Mouse (Mus musculus) embryo, embryonic 9.5 days (tissue): ENCODE data around the gene Cux2.

Experiments used
- DNase-seq: peaks from one replicate; pipeline ENCODE4 v3.0.0-alpha.2; 2017; ENCODE audit errors: extremely low spot score

The Cux2 gene

DNA sequence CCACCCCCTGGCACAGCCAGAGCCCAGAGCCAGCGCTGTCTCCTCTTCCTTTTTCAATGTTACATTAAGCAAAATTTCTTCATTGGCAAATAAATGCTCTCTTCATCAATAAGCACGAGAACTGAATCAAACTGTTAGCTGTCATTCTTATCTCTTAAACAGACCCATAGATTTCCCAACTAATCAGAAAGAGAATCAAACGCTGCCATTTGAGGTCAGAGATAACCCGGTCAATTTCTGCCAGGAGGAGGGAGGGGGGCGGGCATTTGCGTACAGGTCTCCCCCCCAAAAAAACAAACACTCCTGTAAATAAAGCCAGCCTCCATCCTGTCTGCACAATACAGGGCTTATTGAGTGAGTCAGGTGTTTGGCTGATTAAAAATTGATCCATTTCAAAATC lies 33.2 kb downstream of the Cux2 start:
- DNase-seq, result no peak

DNA sequence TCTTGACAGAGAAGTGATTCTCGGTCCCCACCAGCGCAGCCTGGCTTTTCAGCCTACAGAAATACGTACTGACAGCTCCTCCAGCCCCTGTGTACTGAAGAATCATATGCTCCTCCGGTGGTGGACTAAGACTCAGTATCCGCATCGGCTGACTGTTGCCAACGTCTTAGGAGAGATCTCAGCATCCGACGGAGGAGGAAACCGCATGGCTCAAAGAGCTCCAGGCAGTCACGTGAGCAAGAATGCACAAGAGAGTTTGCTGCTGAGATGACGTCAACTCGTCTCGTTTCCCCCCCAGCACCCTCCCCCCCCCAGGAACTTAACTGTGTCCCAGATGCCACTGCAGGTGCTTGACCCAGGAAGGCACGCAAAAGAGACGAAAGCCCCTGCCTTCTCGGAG lies 34.8 kb downstream of the Cux2 start:
- no peak for DNase-seq

DNA sequence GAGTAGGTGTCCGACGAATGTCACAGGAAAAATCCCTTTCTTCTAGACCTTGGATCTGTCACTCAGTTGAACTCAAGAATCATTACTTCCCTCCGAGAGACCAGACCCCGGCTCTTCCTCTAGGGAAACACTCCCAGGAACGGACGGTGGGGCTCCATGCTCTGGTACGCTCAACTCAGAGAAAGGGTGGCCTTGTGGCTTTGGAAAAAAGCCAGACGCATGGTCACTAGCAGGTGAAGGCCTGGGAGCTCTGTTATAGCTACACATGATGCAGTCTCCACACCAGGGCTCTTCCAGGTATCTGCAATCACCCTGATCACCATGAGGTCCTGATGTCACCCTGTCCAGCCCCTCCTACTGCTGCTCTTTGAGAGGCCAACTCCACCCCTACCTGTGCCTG lies 35.2 kb downstream of the Cux2 start:
- no peak for DNase-seq

DNA sequence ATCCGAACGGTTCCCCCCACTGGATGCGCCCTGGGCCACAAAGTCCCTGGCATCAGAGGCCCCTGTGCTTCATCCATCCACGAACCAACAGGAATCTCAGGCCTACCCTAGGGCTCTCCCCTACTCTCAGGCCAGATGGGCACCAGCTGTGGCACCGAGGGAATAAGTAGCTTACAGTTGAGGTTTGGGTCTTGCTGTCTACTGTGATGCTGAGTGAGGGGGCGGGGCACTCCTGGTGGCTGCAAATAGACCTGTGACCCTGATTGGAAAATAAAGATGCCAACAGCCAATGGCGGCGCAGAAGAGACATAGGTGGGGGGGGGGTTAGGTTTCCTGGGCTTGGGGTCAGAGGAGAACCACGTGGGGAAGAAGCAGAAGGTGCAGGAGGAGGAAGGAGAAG lies 38.6 kb downstream of the Cux2 start:
- DNase-seq, result peak; percentile 43

DNA sequence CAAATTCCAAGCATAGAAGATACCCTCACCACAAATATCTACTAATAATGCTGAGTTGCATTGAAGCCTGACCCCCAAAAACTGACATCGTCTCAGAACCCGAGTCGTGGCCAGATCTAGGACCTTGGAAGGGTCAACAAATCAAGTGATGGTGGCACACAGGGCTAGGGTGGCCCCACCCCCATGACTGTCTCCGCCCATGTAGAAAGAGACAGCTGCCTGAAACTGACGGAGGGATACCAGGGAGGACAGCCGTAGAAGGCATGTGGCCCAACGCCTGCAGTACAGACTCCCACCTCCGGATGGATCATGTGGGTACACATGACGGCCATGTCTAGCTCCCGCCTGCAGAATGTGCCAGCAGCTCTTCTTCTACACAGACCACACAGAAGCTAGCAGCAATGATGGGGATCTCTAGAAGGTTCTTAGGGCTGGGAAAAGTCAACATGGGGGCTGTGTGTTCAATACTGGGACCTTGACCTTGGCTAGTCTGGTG lies 41.9 kb downstream of the Cux2 start:
- DNase-seq, result no peak

DNA sequence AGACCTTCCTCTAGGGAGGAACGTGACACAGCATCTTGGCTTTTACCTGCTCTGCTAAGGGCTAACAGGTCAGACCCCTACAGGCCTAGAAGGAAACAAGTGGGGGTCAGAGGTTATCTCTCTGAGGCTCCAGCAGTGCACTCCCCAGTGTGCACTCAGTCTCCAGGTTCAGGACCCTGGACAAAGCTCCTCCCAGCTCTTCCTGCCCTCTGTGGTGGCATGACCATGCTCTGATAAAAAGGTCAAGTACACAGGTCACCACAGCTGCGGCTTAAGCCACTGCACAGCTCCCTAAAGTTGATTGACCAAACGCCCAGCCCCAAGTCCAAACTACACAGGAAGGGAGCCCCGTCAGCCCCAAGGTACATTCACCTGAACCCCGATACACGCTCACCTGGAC lies 46.4 kb downstream of the Cux2 start:
- DNase-seq, result peak; percentile 39

DNA sequence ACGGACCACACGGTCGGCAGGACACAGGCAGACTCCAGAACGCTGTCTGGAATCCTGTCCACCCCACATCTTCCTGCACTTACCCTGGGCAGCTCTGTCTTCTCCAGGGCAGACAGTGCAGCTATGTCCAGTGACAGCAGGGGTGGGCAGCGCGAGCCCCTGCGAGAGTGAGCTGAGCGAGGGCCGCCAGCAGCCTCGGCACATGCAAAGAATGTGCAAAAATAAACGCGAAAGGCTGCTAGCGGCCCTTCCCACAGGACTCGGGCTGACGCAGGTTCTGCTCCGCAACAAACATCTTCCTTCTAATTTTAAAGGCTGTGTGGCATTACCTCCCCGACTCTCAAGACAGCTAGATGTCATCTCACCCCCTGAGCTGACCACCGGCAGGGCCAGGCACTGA lies 47.8 kb downstream of the Cux2 start:
- DNase-seq, result no peak

DNA sequence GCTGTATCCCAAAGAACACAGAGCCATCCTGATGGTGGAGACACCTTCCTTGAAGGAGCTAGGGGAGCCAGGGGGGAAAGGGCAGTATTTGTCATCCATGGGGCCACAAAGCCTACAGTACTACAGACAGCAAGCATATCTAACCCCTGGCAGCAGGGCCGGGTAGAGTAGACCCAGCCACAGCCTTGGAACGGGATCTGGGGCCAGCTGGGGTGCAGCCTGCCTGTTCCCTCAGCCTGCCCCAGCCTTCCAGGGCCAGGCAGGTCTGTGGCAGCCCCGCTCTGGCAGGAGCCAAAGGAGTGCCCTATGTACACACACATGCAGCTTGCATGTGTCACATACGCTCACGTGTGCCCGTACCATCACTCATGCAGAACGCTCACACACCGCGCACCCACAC lies 48.6 kb downstream of the Cux2 start:
- no peak for DNase-seq

DNA sequence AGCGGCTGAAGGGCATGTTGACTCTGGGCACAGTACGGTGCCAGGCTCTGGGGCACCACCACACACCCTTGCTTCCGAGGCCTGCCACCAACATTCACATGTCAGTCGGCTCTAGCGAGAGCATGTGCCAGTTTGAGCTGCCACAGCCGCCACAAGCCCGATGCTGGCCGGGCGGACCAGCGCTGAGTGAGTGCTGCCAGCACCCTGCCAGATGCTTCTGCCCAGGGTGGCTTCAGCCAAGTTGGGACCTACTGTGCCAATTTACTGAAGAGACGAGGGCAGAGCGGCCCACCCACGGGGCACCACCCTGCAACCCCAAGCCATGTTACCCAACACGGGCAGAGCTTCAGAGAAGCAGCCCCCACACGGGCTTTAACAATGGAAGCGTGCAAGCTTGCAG lies 49.5 kb downstream of the Cux2 start:
- DNase-seq, result no peak

DNA sequence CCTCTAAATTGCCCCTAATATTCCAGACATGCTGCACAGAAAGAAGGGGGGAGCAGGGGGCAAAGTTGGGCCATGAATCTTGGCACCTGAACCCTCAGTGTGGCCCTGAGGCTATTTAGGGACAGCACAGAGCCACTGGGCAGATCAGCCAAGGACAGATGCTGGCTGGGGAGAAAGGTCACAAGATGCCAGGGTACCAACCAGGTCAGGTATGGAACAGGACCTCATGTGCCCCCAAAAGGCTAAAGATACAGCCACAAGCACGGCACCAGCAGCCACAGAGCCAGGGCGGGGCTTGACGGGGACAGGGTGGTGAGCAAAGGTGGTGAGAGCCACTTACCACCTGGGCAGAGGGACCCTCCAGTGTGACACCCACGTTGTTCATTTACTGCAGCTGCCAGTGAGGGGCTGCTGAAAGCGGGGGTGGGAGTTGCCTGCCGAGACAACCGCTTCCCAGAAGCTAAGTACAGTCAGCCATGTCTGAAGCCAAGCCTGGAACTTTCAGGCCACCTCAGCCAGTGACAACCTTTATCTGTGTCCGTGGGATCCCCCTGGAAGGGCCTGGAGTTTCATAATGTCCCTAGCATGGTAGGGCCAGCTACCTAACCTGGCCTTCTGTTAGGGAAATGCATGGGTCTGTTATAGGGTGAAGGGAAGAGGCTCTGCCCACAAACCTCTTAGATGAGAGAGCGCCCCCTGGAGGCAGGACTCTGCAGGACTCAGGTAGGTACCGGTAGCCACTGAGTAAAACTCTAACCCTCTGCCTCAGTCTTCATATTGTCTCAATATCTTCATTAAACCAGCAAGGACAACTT lies 50.7 kb downstream of the Cux2 start:
- peak; percentile 73 for DNase-seq

DNA sequence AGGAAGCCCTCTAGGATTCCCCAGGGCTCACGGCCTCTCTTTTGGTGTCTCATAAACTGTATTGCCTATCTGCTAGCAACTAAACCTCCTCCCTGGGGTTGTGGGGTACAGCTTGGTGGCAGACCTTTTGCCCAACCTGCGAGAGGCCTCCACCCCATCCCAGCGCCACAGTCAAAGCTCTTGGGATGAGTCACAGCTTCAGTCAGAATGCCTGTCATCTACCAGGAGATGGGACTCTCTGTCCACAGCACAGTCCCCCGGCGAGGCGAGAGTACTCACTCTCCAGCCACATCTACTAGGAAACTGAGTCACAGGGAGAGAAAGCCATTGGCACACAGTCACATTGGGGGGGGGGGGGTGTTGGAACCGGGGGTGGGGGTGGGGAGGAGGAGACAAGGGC lies 51.6 kb downstream of the Cux2 start:
- no peak for DNase-seq

DNA sequence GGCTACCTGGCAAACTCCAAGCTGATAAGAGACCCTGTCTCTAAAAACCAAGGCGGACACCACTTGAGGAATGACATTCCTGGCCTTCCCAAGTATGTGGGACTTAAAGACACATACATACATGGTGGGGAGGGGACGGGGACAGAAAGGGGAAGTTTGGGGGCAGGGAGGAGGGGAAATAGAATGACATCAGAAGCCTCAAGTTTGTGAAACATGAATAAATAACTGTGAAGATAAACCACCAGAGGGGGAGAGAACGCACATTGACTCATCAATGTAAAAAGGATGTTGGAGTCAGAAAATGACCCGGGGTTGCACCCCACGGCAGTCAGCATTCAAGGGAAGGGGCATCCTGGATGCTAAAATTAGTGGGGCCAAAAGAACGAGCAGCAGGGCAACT lies 53.2 kb downstream of the Cux2 start:
- DNase-seq, result no peak

DNA sequence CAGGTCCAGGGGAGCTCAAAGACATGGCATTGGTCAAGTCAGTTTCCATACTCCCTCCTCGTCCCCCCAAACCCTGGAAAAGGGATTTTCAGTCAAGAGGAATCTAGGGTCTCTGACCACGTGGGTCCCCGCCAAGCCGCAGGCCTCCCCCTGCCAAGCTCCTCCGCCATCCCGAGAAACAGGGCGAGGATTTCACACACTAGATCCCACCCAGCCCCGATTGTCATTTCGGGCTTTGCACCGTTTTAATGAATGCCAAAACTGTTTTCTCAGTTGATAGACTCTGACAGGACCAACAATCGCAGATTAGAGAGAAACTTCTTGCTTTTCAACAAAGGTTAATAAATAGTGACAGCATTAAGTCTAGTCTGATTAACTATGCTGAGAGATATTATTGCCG lies 55.1 kb downstream of the Cux2 start:
- DNase-seq, result no peak

DNA sequence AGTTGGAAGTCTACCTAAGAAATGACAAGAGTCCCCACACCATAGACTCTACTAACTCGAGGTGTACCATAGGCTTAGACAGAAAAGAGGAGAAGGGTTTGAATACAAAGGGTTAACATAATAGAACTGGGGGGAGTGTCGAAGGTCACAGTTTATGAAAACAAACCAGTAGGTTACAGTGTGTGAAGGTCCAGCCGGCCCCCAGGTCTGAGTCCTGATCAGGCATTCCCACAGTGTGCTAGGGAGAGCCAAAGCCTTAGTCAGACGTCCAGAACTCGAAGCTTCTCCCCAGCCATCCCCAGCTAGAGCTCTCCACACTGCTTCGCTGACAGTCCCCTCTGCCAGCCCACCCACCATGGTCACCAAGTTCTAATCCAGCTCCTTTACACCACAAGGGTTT lies 58.0 kb downstream of the Cux2 start:
- no peak for DNase-seq

DNA sequence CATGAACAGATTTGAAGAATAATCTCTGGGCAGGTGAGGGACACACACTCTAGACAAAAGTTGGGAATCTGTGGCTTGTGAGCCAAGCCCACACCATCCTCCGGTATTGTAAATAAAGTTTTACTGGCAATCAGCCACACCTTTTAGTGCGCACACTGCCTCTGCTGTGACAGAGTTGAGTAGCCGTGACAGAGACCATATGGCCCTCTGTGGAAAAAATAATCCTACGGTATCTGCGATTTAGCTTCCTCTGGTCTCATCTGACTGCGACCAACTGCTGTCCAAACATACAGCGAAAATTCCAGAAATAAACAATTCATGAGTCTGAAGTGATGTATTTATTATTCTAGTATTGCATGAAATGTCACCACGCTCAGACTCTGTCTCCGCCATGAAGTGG lies 64.0 kb downstream of the Cux2 start:
- DNase-seq, result no peak

DNA sequence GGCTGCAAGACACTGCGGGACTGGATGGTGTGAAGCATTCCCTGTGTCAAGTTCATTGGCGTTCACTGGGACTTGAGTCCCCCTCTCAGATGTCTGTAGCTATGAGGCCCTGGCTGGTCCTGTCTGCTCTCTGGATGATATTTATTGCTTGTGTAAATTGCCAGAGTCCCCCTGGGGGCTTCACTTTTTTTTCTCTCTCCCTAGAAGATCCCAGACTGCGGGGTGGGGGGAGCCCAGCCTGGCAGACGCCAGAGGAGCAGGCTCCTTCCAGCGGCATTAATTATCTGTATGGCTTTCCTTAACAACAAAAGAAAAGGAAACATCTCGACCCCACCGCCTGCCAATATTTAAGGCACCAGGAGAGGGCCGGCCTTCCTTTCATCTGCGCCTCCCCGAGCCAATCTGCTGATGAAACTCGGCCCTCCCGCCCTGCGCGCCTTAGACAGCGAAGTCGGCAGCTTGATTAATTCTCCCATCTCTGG lies 68.2 kb downstream of the Cux2 start:
- peak; percentile 52 for DNase-seq

DNA sequence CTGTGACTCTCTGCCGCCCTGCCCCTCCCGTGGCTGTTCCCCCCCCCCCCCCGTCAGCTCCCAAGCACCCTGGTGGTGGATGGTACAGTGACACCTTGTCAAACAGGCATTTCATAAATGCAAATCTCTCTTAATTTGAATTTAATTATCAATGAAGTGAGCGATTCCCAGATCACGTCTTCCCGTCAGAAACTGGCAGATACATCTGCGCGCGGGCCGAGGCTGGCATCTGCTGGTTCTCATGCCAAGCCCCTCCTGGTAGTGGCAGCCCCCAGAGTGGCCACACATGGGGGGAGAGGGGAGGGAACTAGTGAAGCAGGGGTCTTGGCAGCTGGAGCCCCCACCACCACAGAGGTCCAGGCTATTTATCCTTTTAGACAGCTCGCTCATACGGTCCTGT lies 73.6 kb downstream of the Cux2 start:
- DNase-seq, result no peak

DNA sequence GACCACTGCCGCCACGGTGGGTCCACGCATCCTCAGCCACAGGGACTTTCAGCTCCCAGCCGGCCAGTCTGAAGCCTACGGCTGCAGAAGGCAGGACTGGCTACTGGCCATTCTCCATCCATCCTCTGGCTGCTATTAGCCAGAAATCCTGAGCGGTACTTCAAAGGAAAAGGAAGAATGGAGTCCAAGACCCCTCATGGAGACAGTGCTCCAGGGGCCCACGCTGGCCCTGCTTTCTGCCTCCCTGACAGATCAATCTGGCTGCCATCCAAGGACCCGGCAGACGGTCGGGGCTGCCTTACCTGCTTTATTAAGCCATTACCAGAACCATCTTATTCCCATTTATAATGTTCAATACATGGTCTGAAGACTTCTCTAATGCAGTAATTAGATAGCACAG lies 76.4 kb downstream of the Cux2 start:
- no peak for DNase-seq

DNA sequence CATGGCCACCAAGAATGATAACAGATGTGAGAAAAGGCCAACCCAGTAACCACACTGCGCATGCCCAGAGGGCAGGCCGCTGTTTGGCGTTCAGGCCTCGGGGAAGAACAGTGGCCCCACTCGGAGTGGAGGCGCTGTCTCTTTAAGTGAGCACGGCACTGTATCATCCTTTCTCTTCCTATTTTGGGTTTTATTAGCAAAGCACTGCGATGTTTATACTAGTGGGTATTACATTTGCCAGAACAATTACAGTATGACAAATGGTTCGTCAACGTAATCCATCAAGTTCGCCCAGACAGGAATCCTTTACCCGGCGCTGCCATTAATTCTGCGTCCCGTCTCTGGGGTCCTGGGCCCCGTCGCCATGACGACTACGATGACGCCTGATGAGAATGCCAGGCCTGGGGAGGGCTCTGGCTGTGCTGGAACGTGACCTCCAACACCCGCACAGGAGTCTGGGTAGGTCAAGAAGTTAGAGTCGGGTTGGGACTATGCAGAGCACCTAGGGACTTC lies 77.2 kb downstream of the Cux2 start:
- DNase-seq, result peak; percentile 76

DNA sequence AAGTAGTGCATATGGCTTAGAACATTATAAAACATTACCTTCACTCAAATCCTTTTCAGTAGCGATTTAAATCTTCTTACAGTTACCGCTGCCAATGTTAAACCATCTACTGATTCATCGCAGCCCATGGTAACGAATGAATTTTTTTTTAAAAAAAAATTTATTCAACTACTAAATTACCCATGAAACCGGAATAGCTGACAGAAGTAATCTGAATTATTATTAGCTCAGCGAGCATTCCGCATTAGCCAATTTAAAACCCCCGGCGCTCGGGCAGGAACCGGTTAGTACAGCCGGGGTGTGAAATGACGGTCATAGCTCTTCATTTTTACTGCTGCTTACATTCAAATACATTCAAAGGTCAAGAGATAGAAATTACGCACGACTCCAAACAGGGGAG lies 80.9 kb downstream of the Cux2 start:
- DNase-seq, result no peak

DNA sequence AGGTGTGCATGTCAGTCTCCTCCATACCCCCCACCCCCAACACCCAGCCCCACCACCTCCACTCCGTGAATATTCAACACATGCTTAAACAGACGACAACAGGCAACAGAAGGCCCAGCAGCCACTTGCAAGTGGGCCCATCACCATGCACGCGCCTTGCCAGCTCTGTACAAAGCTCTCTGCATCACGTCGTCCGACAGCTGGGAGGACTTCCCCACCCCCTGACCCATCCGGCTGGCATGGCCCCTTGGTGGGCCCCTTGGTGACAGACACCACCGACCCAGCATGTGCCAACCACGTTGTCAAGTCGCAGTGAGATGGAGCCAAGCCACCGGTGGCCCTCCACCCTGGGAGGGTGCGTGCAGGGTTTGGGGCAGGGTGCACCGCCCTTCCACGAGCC lies 81.5 kb downstream of the Cux2 start:
- no peak for DNase-seq

DNA sequence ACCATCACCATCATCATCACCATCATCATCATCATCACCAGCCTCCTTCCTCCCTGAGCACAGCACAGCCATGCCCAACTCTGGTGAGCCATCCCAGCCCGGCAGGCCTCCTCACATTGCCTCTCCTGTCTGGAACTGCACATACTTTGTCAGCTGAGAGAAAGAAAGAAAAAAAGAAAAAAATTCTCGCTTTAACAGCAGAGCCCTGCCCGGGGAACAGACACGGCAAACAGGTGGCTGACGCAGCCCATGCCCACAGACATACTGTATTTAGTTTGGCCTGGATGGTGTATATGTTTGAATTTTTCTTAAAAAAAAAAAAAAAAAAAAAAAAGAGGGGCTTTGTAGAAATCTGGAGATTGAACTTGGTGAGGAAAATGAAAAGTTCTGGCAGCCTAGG lies 82.4 kb downstream of the Cux2 start:
- no peak for DNase-seq

DNA sequence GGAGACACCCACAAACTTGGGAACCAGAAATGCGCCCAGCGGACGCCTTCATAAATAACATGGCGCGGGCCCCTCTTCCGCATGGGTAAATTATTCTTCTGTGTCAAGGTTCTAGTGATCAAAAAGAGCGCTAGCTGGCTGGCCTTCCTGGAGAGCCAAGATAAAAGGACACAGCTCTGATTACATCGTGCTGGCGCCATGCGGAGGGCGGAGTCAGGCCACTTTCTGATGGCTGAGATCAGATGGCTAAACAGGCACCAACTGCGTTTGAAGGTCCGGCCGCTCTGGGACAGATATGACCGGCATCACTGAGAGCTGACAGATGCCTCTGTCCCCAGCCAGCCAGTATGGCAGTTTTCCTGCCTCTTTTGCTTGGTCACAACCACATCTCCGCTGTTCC lies 83.0 kb downstream of the Cux2 start:
- DNase-seq, result peak; percentile 49

DNA sequence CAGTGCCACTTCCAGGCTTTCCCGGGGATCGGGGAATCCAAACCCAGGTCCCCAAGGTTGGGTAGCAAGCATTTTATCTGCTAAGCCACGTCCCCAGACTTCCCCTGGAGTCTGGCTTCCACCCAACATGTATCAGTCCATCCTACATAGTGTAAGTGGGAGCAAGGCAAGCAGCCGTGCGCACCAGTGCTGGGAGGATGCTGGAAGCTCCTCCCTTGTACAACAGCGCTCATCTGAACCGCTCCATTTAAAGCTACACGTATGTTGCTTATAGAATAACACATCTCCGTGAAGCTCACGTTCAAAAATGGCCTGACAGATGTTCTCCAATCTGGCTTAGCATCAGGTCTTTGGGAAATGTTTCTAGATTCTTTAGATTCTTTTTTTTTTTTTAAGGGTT lies 86.9 kb downstream of the Cux2 start:
- DNase-seq, result no peak
